Mouse (Mus musculus) spleen, postnatal 4 days (tissue): ENCODE measurements at regions not wholly inside any gene's neighbourhood (a gene's known extent, or its start where the extent isn't known, plus 50 kb on each side); places are given as distances from the start of the nearest gene placed in this dataset.
A peak's percentile ranks its signal among the peaks of the same experiment; 100 is the strongest.

Experiments used
- DNase-seq, 2 experiments: peaks; one replicate each; pipeline ENCODE4 v3.0.0; 2022; ENCODE audit warnings: low spot score in 2 of 2

GRCm38 (mm10) chrX:12466312-12466711 lies 121.3 kb upstream of the Atp6ap2 start:
- no peak for DNase-seq

- no peak for DNase-seq
These were observed 120.7 kb upstream of the Atp6ap2 start for GRCm38 (mm10) chrX:12466897-12467296.

- no peak for DNase-seq
These were observed 119.9 kb upstream of the Atp6ap2 start for GRCm38 (mm10) chrX:12467528-12468179.

DNA sequence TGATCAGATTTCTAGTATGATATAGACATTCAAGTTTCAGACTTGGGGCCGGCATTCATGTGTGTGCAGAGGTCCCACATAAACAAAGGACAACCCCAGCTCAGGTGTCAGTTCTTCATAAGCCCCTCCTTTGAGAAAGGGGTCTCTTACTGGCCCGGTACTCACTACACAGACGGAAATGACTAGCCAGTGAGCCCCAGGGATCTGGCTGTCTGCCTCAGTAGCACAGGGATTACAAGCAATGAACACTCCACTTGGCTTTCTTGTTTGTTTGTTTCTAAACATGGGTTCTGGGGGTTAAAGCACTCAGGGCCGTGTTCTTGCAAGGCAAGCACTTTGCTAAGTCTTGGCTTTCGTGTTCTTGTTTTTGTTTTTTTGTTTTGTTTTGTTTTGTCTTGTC lies 115.3 kb upstream of the Atp6ap2 start:
- no peak for DNase-seq

DNA sequence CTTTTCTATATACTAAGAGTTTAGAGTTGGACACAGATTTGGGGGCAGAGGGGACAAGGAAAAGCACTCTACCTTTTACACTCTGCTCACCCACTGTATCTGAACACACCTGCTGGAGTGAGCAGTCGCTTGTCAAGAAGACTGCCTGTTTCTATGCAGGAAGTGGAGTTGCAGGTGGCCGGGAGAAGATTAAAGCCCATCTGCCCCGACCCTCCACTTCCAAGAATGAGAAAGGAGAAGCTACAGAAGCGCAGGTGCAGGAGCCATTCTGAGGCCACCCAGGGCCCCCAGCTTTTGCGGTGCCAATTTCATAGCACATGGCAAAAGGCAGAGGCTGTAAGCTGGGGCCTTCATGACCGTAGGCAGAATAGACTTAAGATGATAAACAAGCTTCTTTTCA lies 108.4 kb upstream of the Atp6ap2 start:
- no peak for DNase-seq

- no peak for DNase-seq
These were observed 96.6 kb upstream of the Atp6ap2 start for GRCm38 (mm10) chrX:12490957-12491356.

DNA sequence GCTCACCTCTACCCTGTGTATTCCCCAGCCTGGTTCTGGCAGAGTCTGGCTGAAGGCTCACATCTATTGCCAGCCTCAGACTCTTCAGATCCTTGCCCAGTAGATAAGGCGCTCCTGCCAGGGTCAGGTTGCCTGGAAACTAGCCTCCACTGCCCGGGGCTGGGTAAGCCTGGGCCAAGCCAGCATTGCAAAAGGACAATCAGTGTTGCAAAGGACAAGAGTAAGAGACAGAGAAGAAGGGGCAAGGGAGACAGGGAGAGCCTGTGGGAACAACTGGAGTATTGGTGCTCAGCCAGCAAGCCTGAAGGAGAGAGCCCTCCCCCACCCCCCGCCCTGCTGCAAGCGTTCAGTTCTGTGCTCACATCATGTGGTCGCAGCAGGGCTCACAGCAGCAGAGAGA lies 94.4 kb upstream of the Atp6ap2 start:
- DNase-seq, result peak in 1 of 2 experiments; percentile 54

GRCm38 (mm10) chrX:12493916-12494315 lies 93.7 kb upstream of the Atp6ap2 start:
- DNase-seq, result no peak

- DNase-seq, result no peak
These were observed 93.1 kb upstream of the Atp6ap2 start for GRCm38 (mm10) chrX:12494535-12494934.

GRCm38 (mm10) chrX:12500601-12501000 lies 87.0 kb upstream of the Atp6ap2 start:
- DNase-seq, result no peak

DNA sequence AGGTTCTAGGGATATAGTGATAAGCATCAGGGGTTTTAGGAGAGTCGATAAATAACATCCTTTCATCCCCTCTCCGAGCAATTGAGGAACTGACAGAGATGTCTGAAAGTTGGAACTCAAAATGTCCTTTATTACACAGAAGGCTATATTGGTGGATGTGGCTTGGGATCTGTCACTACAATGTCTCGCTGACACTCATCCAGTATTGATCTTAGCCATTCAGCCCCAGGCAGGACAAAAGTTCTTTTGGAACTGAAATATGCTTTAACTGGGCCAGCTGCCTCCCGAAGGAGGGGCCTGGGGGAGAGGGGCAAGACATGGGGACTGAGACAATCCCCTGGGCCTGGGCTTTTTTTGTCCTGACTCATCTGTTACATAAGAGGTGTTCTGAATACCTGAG lies 85.2 kb upstream of the Atp6ap2 start:
- no peak for DNase-seq

- no peak for DNase-seq
These were observed 84.0 kb upstream of the Atp6ap2 start for GRCm38 (mm10) chrX:12503581-12503980.

GRCm38 (mm10) chrX:12511119-12511518 lies 76.5 kb upstream of the Atp6ap2 start:
- DNase-seq, result no peak

DNA sequence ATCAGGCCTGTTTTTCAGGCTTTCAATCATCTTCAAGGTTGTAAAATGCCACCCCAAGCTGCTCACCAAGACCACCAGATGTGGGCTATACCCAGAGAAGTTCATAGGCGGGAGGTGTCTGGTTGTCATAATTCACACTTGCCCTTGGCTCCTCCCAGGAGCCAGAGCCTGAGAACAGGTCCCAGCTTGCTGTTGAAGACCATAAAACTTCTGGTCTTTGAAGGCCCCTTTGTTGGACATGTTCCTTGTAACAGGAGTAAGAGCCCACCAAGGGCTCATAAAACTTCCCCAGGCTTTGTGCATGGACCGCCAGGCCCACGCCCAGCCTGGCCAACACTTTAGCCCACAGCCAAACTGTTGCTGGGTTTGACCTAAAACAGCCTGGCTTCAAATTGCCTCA lies 62.6 kb upstream of the Atp6ap2 start:
- DNase-seq, result no peak

GRCm38 (mm10) chrX:12530406-12531311 lies 56.9 kb upstream of the Atp6ap2 start:
- no peak for DNase-seq
